Mouse (Mus musculus): ENCODE results near the gene Txndc8. TPM values are rescaled to one million over a fixed set of nuclear protein-coding genes. Genes with fewer than 3 reads are reported as not detected.

Txndc8 gene
- total RNA-seq, 2 experiments from 2014 or later = not detected

DNA sequence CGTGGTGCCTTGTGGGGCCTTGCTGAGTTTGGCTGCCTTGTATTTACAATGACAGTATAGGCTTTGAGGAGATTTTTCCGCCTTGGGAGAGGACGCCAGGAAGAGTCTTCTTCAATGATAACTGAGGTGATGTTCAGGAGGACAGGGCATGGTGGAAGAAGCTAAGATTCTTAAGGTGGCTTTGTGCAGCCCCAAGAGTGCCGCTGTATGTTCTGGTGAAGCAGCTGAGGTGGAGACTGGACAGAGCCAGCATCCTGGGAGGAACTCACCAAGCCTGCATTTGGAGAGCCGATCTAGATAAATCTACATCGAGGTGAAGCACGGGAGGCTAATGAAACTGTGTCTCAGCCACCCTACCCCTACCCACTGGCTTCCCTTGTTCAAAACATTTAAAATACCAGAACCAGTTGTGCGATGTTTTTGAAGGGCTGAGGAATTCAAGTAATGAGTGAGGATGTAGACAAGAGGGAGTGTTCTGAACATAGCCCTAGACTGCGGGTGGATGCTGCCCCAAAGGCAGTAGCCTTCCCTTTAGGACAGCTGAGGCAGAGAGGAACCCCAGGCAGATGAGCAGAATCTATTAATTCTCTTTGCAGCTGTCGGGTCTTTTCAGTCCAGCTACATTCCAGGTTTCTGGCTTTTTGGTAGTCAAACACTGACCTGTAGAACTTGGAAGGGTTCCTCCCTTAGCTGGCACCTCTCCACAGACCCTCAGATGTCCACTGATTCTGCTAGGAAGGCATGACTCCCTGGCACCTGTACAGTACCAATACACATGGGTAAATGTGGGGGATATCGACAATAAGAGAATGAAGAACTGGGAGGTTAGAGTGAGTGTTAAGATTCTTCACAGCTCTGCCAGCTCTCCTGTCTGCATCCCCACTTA is 51.5 kb downstream of the Txndc8 start:
- no peak for DNase-seq
- intact Hi-C loops (cut with DNase I) = loop anchor here (5.0 kb wide), 1 partner anchor 120 kb away; no protein-coding TSS in a partner anchor

DNA sequence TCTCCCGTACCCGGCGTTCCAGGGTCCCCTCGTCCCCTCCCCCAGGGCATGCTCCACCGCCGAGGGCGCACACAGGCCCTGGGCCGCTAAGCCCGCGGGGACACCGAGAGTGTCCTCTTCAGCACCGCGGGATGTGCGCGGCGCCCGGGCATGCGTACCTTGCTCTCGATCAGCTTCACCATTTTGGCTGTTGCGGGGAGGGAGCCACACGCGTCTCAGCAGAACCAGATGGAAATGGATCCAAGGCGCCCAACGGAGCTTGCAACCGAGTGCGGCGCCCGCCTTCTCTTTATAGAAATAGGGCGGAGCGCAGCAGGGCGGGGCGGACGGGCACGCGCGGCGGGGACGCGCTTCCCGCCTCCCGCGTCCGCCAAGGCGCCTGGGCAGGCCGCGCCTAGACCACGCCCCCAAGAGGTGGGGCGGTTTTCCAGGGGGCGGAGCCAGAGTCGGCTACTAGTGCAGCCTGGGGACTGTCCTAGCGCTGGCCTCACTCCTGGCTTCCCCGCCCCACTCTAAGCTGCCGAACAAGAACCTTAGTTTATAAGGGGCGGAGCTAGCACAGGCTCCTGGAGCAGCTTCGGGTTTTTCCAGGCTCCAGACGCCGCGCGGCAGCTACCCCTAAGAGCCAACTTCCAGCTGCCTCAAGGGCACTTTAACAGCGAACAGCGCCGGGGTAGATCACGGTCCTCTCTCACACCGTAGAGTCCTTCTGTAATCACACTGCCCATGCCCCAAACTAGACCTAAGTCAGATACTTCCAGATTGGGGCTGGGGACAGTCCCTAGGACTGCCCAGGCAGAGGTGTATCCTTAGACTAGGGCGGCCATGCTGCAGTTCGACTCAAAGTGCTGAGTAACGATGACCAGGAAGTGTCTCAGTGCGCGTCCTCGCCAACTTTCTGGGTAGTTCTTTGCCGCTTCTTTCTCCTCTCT is 52.6 kb downstream of the Txndc8 start, which contains the start of gene Txn1:
Txn1 (minus strand) TSS at position 383 of the 932 bp plus-strand sequence.
- intact Hi-C loops (cut with DNase I) = loop anchor here (5.0 kb wide), 1 partner anchor 121 kb away; no protein-coding TSS in a partner anchor
- peak; percentile 98 to 99 for DNase-seq

DNA sequence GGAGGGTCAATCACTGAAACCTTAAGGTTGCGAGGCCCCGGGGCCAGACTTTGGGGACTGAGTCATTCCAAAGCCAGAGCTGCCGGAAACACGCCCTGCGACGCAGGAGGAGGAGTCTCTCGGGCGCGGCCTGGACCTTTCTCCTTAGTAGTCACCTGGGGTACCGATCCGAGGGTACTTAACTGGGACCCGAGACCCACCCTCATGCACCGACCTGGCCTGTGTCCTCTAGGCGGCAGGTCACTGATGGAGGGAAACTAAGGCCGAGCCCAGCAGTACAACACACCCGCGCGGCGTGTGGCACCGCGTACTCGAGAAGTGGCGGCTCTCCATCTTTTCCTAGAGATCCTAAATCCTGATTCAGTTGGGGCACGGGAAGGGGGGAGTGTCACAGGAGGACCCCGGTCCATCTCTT is 53.4 kb downstream of the Txndc8 start:
- intact Hi-C loops (cut with DNase I) = loop anchor here (5.0 kb wide), 1 partner anchor 122 kb away; no protein-coding TSS in a partner anchor
- peak; percentile 55 to 66 for DNase-seq

DNA sequence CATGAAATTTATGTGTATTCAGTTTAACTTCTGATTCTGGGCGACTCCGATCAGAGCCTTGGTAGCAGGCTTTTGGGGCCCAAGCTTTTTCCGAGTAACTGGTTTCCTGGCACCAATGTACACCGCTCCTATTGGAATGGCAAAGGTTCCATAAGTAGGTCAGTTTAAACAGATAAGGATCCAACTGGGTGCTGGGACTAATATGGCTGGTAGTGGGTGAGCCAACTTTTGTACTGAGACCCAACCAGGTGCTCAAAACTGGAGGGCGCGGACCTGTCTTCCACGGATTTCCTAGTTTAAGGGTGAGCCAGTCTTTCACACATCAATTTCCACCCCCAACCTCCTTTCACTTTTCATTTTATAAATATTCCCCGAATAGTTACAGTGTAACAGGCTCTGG is 53.9 kb downstream of the Txndc8 start:
- DNase-seq = no peak
- intact Hi-C loops (cut with DNase I) = loop anchor here (5.0 kb wide), 1 partner anchor 122 kb away; no protein-coding TSS in a partner anchor

DNA sequence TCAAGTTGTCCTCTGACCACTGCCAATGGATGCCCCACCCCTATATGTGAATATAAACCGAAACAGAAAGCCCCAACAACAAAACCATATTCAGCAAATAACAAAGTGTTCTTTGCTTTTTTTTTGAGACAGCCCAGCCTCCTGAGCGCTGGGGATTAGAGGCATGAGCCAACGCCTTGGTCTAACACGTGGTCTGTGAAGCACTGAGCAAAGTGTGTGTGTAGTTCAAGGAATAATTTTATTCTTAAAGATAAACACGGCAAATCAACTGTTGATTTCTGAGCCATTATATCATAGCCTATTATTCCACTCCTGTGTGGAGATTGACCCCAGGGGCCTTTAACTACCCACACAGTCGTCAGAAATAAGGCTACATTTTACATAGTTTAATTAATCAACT is 54.3 kb downstream of the Txndc8 start:
- intact Hi-C loops (cut with DNase I) = no loop called here
- DNase-seq = no peak

DNA sequence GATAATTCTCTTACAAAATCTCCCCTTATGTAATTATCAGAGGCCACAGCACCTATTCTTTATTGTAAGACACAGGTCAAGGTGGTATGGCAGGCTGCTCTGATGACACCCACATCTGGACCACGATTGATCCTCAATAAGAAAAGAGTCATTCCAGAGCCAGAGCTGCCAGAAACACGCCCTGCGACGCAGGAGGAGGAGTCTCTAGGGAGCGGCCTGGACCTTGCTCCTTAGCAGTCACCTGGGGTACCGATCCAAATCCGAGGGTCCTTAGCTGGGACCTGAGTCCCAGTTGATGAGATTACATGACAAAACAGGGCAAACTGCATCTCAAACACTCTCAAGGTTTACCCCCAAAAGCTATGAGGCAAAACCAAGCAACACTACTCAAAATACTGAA is 55.1 kb downstream of the Txndc8 start:
- intact Hi-C loops (cut with DNase I) = no loop called here
- DNase-seq = no peak

DNA sequence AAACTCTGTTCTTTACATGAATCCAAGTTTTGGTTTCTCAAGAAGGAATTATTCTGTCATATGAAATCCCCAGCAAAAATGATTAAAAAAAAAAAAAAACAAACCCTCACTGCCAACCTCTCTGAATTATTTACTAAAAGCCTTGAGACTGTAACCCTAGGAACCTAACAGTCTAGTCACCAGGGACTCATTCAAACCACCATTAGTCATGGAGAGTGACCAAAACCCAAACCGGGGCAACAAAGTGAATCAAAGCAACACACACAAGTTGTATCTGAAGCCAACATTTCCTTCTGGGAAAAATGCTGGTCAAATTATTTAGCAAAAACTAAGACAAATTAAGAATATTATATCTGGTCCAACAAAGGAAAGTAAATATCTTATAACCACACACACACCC is 56.0 kb downstream of the Txndc8 start:
- intact Hi-C loops (cut with DNase I) = no loop called here
- DNase-seq = no peak

DNA sequence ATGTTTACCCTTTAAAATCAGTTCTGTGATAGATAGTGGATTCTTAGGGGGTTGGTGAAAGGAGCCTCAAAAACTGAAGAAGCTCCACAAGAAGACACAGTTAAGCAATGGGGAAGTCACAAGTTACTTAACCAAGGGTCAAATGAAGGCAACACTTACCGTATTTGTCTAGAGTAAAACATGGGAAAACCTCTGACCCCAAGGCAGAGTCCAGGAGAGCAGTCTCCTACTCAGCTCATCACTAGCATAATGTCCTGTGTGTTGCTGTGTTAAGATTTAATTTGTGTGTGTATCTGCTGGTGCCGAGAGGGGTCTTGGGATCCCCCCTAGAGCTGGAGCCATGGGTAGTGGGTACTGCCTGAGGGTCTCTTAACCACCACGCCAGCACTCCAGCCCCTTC is 56.5 kb downstream of the Txndc8 start:
- intact Hi-C loops (cut with DNase I) = no loop called here
- DNase-seq = no peak

DNA sequence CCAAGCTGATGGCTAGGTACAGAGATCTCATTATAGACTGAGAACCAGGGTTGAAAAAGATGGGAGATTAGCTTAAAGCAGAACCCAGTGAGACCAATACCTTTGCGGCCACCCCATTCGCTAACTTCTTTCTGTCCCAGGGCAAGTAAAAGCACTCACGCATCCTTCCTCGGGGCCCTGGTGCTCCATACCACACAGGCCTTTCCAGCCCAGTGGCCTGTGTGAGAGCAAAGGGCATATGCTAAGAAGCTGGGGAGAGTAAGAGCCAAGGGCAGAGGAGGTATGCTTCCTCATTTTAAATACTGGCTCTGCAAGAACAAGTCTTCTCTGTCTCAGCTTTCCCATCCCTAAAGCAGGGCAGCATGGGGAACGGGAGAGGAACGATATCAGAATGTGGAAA is 59.1 kb downstream of the Txndc8 start:
- intact Hi-C loops (cut with DNase I) = no loop called here
- no peak for DNase-seq

DNA sequence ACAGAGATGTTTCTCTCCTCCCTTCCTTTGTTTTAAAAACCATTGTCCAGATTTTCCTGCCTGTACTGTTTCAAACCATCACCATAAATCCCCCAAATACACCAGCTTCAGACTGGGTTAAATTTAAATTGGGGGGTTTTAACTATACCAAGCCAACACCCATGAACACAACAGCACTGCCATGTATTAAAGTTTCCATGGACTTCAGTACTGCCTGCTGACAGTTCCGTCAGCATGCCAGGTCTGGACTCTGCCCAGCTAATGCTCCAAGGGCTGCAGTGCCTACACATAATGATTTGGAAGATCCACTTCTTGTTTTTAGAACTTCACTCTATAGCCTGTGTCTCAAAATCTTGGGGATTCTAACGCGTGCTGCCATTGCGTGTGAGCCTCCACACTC is 61.4 kb downstream of the Txndc8 start:
- intact Hi-C loops (cut with DNase I) = no loop called here
- DNase-seq = no peak

DNA sequence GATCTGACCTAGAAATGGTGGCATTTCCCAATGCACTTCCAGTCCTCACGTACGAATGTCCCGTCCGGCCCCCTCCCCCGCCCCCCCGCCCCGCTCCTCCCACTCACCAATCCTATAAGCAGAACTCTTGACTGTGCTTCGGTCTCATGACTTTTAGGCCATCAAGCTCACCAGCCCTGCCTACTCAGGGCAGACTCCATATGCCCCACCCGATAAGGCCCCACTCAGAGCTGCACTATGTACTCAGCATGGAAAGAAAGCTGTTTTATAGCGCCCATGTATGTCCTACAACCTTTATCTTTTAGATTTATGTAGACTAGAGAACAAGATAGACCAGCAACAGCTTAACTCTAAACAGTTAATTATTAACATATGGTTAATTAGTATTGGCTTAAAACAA is 61.9 kb downstream of the Txndc8 start:
- DNase-seq = no peak
- intact Hi-C loops (cut with DNase I) = no loop called here

DNA sequence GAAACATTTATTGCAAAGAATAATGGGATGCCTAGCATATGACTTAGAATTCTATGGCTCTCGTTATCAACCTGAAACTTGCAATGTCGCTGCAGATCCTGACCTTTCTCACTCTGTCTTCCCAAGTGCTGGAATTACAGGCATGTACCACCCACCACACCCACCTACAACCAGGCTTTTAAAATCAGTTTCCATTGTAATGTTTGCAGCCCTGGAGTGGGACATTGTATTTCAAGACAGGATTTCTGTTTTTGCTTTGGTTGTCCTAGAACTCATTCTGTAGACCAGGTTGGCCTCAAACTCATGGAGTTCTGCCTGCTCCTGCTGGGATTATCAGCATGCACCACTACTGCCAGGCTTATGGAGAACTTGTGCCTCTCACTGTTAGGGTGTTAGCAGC is 66.0 kb downstream of the Txndc8 start:
- intact Hi-C loops (cut with DNase I) = no loop called here
- DNase-seq = no peak

DNA sequence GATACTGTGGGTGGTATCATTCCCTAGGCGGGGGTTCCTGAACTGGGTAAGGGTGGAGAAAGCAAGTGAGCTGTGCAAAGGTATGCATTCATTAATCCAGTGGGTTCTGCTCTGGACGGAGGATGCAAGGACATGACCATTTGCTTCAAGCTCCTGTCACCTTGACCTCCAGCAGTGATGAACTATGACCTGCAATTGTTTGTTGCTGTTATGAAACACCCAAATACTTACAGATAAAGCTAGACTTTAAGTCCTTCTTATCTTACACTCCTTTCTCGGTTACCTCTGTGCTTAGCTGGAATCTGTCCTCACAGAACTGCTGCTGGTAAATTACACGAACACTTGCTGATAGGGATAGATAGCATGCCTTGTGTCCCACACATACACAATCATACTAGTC is 68.3 kb downstream of the Txndc8 start:
- intact Hi-C loops (cut with DNase I) = no loop called here
- DNase-seq = no peak

DNA sequence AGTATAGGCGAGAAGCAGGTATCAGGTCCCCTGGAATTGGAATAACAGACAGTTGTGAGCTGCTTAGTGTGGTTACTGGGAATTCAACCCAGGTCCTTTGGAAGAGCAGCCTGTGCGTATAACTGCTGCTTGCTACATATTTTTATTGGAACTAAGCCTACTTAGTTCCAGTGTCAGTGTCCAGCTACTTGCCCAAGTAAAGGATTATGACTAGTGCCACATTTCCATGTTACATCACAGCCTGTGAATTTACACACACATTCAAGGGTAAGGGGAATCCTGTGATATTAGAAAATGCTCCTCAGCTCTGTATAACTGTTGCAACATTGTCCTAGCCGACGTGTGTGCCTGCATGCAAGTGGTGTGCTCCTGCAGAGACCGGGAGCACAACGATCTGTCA is 71.6 kb downstream of the Txndc8 start:
- no peak for DNase-seq
- intact Hi-C loops (cut with DNase I) = no loop called here

DNA sequence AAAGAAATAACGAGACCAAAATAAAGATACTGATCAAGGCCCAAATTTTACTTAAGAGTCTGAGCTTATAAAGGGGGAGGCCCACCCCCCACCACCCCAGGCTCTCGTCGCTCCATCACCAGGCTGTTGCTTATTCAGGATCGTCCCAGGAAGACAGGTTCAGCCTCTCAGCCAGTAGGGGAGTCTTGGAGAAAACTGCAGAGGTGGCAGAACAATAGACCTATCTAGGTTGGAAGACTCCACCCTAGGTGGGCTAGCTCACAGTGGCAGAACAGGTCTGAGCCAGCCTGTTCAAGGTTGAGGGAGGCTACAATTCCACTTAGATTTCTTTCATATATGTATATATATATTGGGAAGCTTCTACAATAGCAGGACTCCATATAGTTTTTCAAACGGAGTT is 74.7 kb downstream of the Txndc8 start:
- no peak for DNase-seq
- intact Hi-C loops (cut with DNase I) = no loop called here

Other genes starting within 250 kb of the Txndc8 start
- not detected for gene D630039A03Rik, start 92.8 kb downstream of the Txndc8 start, total RNA-seq (2021)
- gene Txn1, start 52.7 kb downstream of the Txndc8 start, total RNA-seq (2021) = 10 to 100 TPM; 62.8 to 67.2 TPM
- gene Svep1, start 197.7 kb upstream of the Txndc8 start, total RNA-seq (2021) = 1 to 10 TPM; 6.5 to 6.8 TPM

All from gastrocnemius, postnatal 36 days (tissue).